Mouse (Mus musculus) monocyte, adult 59 days (primary cell): ENCODE results near the gene Csnka2ip. TPM values are rescaled to one million over a fixed set of nuclear protein-coding genes. Genes with fewer than 3 reads are reported as not detected.

Experiments used
- total RNA-seq, 2 experiments: library from RNA; stranded (reverse); gene quantifications; one replicate each; pipeline ENCODE4 v1.2.4; 2023

Gene Csnka2ip
- not detected for total RNA-seq

DNA sequence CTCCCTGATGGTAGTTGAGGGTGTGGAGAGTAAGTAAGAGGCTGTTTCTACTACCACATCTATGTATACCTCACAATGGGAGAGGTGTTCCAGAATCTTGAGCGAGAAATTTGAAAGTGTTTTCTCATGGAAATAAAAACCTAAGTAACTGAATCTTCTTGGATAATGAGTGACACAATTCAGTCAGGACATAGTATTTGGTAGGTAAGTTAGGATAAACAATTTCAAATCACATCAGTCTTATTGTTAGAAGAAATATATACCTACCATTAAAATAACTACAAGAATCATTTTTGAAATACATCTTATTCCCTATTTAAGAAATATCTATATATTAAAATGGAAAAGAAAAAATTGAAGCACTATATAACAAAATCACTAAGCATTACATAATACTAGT, at the start of gene Csnka2ip:
TSS of gene Csnka2ip (minus strand) at position 101 of the 400 bp plus-strand sequence.

Other genes with a start within 250 kb of the Csnka2ip start
- 10 to 100 TPM; 17.5 to 20.4 TPM for gene 4930453N24Rik, start 168.8 kb upstream of the Csnka2ip start, total RNA-seq
- 10 to 100 TPM in 1 of 2 experiments, 1 to 10 TPM in 1; 9.6 to 11.3 TPM for gene Zfp654, start 249.2 kb upstream of the Csnka2ip start, total RNA-seq
- 100 to 1,000 TPM; 113 to 127 TPM for gene Cggbp1, start 249.6 kb upstream of the Csnka2ip start, total RNA-seq